Mouse (Mus musculus) gastrocnemius, adult 2 months (tissue): ENCODE measurements around the gene Slc7a11. TPM values are rescaled to one million over a fixed set of nuclear protein-coding genes. Genes with fewer than 3 reads are reported as not detected.

Source experiments
- DNase-seq: peaks from one replicate; pipeline ENCODE4 v3.0.0; 2022
- H3K27ac ChIP-seq: fragments of 200-600 bp; 2 replicates; pipeline ENCODE4 v1.8.1; 2022; ENCODE audit warnings: mild to moderate bottlenecking
- H3K4me3 ChIP-seq: fragments of 200-600 bp; 2 replicates; pipeline ENCODE4 v1.8.1; 2022; ENCODE audit warnings: mild to moderate bottlenecking, moderate library complexity
- CTCF ChIP-seq: fragments of 200-600 bp; IDR thresholded peaks from 2 replicates; pipeline ENCODE4 v1.8.1; 2022; ENCODE audit warnings: antibody characterized with exemption, mild to moderate bottlenecking, moderate library complexity
- intact Hi-C: fragments of 180-260 bp; cut with DNase I; formaldehyde crosslinking; loops from one replicate; pipeline ENCODE4 v1.15.1; 2025
- total RNA-seq, 2 experiments: library from RNA; stranded (reverse); gene quantifications; 2 replicates each; pipeline ENCODE4 v1.2.3; 2021

Gene Slc7a11
- total RNA-seq, 2 experiments from 2014 or later, result 0.06 to 0.18 TPM

- H3K27ac ChIP-seq, result no peak overlapping the region
- intact Hi-C loops, result no loop called here
Measured at GRCm38 (mm10) chr3:50035875-50036528, 407.4 kb downstream of the Slc7a11 start.

GRCm38 (mm10) chr3:50033325-50033724 is 410.1 kb downstream of the Slc7a11 start:
- H3K4me3 ChIP-seq, result no peak overlapping the region
- no peak for DNase-seq
- H3K27ac ChIP-seq, result no peak overlapping the region
- intact Hi-C loops, result no loop called here
- TF ChIP-seq CTCF, result no peak

More at GRCm38 (mm10) chr3:50035875-50036528, 407.4 kb downstream of the Slc7a11 start:
- H3K4me3 ChIP-seq, result no peak overlapping the region
- DNase-seq, result no peak
- no peak for TF ChIP-seq CTCF

- intact Hi-C loops, result no loop called here
- Histone ChIP-seq H3K27ac (no peak overlapping the region), H3K4me3 (no peak overlapping the region)
- TF ChIP-seq CTCF, result no peak
- no peak for DNase-seq
Measured at GRCm38 (mm10) chr3:50026039-50026438, 417.4 kb downstream of the Slc7a11 start.

- no peak for TF ChIP-seq CTCF
- DNase-seq, result no peak
- intact Hi-C loops, result no loop called here
- H3K4me3 ChIP-seq, result no peak overlapping the region
- H3K27ac ChIP-seq, result no peak overlapping the region
Measured at GRCm38 (mm10) chr3:50014396-50014795, 429.0 kb downstream of the Slc7a11 start.

- Histone ChIP-seq H3K4me3 (no peak overlapping the region), H3K27ac (no peak overlapping the region)
- no peak for DNase-seq
- intact Hi-C loops, result no loop called here
- no peak for TF ChIP-seq CTCF
Measured at GRCm38 (mm10) chr3:50012012-50012411, 431.4 kb downstream of the Slc7a11 start.

- intact Hi-C loops, result no loop called here
Measured at GRCm38 (mm10) chr3:50003970-50004683, 439.3 kb downstream of the Slc7a11 start.

GRCm38 (mm10) chr3:50002067-50002466 is 441.3 kb downstream of the Slc7a11 start:
- Histone ChIP-seq H3K4me3 (no peak overlapping the region), H3K27ac (no peak overlapping the region)
- intact Hi-C loops, result no loop called here
- TF ChIP-seq CTCF, result no peak
- DNase-seq, result no peak

More at GRCm38 (mm10) chr3:50003970-50004683, 439.3 kb downstream of the Slc7a11 start:
- DNase-seq, result no peak
- H3K27ac ChIP-seq, result no peak overlapping the region
- H3K4me3 ChIP-seq, result no peak overlapping the region
- no peak for TF ChIP-seq CTCF

GRCm38 (mm10) chr3:50001635-50002034 is 441.8 kb downstream of the Slc7a11 start:
- intact Hi-C loops, result no loop called here
- Histone ChIP-seq H3K4me3 (no peak overlapping the region), H3K27ac (no peak overlapping the region)
- DNase-seq, result no peak
- no peak for TF ChIP-seq CTCF

- no peak for TF ChIP-seq CTCF
- Histone ChIP-seq H3K4me3 (no peak overlapping the region), H3K27ac (no peak overlapping the region)
- no peak for DNase-seq
- intact Hi-C loops, result no loop called here
Measured at GRCm38 (mm10) chr3:49992891-49993290, 450.5 kb downstream of the Slc7a11 start.

- Histone ChIP-seq H3K27ac (no peak overlapping the region), H3K4me3 (no peak overlapping the region)
- intact Hi-C loops, result no loop called here
- TF ChIP-seq CTCF, result no peak
- DNase-seq, result no peak
Measured at GRCm38 (mm10) chr3:49987236-49987635, 456.2 kb downstream of the Slc7a11 start.

- no peak overlapping the region for H3K27ac ChIP-seq
- no peak for DNase-seq
- intact Hi-C loops, result no loop called here
- H3K4me3 ChIP-seq, result no peak overlapping the region
- TF ChIP-seq CTCF, result no peak
Measured at GRCm38 (mm10) chr3:49984795-49985194, 458.6 kb downstream of the Slc7a11 start.

- intact Hi-C loops, result no loop called here
- TF ChIP-seq CTCF, result no peak
Measured at GRCm38 (mm10) chr3:49983429-49984268, 459.8 kb downstream of the Slc7a11 start.

GRCm38 (mm10) chr3:49973994-49974393 is 469.4 kb downstream of the Slc7a11 start:
- no peak for DNase-seq
- Histone ChIP-seq H3K4me3 (no peak overlapping the region), H3K27ac (no peak overlapping the region)
- no peak for TF ChIP-seq CTCF
- intact Hi-C loops, result no loop called here

More at GRCm38 (mm10) chr3:49983429-49984268, 459.8 kb downstream of the Slc7a11 start:
- no peak overlapping the region for H3K27ac ChIP-seq
- H3K4me3 ChIP-seq, result no peak overlapping the region
- no peak for DNase-seq
